Mouse (Mus musculus): Measurements from ENCODE around the gene Agpat4. TPM values are rescaled to one million over a fixed set of nuclear protein-coding genes. Genes with fewer than 3 reads are reported as not detected.

The Agpat4 gene
- total RNA-seq (2014; rRNA removed), result 53.6 and 59.3 TPM in 2 replicates
- 56.6 and 61.5 TPM in 2 replicates for polyA plus RNA-seq (2015; fragmentation: Nextera tagmentation; extraction: Ambion mirVana)

GRCm38 (mm10) chr17:12118561-12118925 is at the start of gene Agpat4:
Agpat4 (plus strand) TSS chr17:12118704.
- 0% methylated on average over 13 of the region's 13 CpGs for WGBS
- H3K9ac ChIP-seq (replicated peaks; ENCODE audit: low read length), result peak within 1 kb of the TSS; percentile 61
- no peaks in the 10 kb centered on the region for H3K36me3 ChIP-seq (ENCODE audit: insufficient read depth, low read length)
- DNase-seq (ENCODE audit: low spot score) (peak; percentile 56), ATAC-seq (peak; percentile 73)
- H3K27me3 ChIP-seq (ENCODE audit: insufficient read depth, low read length), result no peaks in the 10 kb centered on the region
- no peak for TF ChIP-seq CTCF (IDR thresholded peaks at IDR 0.05; ENCODE audit: low read depth)
- peak within 1 kb of the TSS; percentile 96 for H3K4me2 ChIP-seq (ENCODE audit: low read depth, low read length)
- peaks cover 17% of the 10 kb centered on the region; the same call in 1 of the 2 replicates for H3K4me1 ChIP-seq (ENCODE audit: insufficient read depth, low read length)
- peak within 1 kb of the TSS; percentile 67 for H3K4me3 ChIP-seq (ENCODE audit: low read length)
- no peaks in the 10 kb centered on the region for H3K9me3 ChIP-seq (ENCODE audit: low read length)
- peak within 1 kb of the TSS; percentile 89 for H3K27ac ChIP-seq

- WGBS, result 55% methylated on average over 2 of the region's 2 CpGs
- Histone ChIP-seq H3K9ac (replicated peaks; ENCODE audit: low read length) (no peak overlapping the region), H3K36me3 (ENCODE audit: insufficient read depth, low read length) (no peaks in the 10 kb centered on the region), H3K4me3 (ENCODE audit: low read length) (no peak overlapping the region), H3K27me3 (ENCODE audit: insufficient read depth, low read length) (no peaks in the 10 kb centered on the region), H3K4me2 (ENCODE audit: low read depth, low read length) (no peak overlapping the region), H3K4me1 (ENCODE audit: insufficient read depth, low read length) (no peaks in the 10 kb centered on the region), H3K9me3 (ENCODE audit: low read length) (no peaks in the 10 kb centered on the region), H3K27ac (no peak overlapping the region)
- no peak for TF ChIP-seq CTCF (IDR thresholded peaks at IDR 0.05; ENCODE audit: low read depth)
- ATAC-seq (no peak), DNase-seq (ENCODE audit: low spot score) (no peak)
Observed at GRCm38 (mm10) chr17:12076816-12077215, 41.7 kb upstream of the Agpat4 start.

GRCm38 (mm10) chr17:12080656-12081495 is 37.6 kb upstream of the Agpat4 start:
- no peak overlapping the region for H3K4me3 ChIP-seq (ENCODE audit: low read length)
- DNase-seq (ENCODE audit: low spot score) (no peak), ATAC-seq (no peak)
- H3K36me3 ChIP-seq (ENCODE audit: insufficient read depth, low read length), result no peaks in the 10 kb centered on the region
- TF ChIP-seq CTCF (IDR thresholded peaks at IDR 0.05; ENCODE audit: low read depth), result no peak
- H3K9ac ChIP-seq (replicated peaks; ENCODE audit: low read length), result no peak overlapping the region
- no peaks in the 10 kb centered on the region for H3K27me3 ChIP-seq (ENCODE audit: insufficient read depth, low read length)
- H3K4me1 ChIP-seq (ENCODE audit: insufficient read depth, low read length), result no peaks in the 10 kb centered on the region
- H3K9me3 ChIP-seq (ENCODE audit: low read length), result no peaks in the 10 kb centered on the region
- WGBS, result 49% methylated on average over 20 of the region's 20 CpGs
- H3K27ac ChIP-seq, result no peak overlapping the region
- no peak overlapping the region for H3K4me2 ChIP-seq (ENCODE audit: low read depth, low read length)

GRCm38 (mm10) chr17:12082201-12082600 is 36.3 kb upstream of the Agpat4 start:
- H3K27me3 ChIP-seq (ENCODE audit: insufficient read depth, low read length), result no peaks in the 10 kb centered on the region
- TF ChIP-seq CTCF (IDR thresholded peaks at IDR 0.05; ENCODE audit: low read depth), result no peak
- WGBS, result 88% methylated on average over 5 of the region's 5 CpGs
- ATAC-seq, result no peak
- no peak overlapping the region for H3K27ac ChIP-seq
- no peaks in the 10 kb centered on the region for H3K4me1 ChIP-seq (ENCODE audit: insufficient read depth, low read length)
- H3K36me3 ChIP-seq (ENCODE audit: insufficient read depth, low read length), result no peaks in the 10 kb centered on the region
- no peaks in the 10 kb centered on the region for H3K9me3 ChIP-seq (ENCODE audit: low read length)
- H3K9ac ChIP-seq (replicated peaks; ENCODE audit: low read length), result no peak overlapping the region
- H3K4me3 ChIP-seq (ENCODE audit: low read length), result no peak overlapping the region
- H3K4me2 ChIP-seq (ENCODE audit: low read depth, low read length), result no peak overlapping the region
- no peak for DNase-seq (ENCODE audit: low spot score)

- H3K36me3 ChIP-seq (ENCODE audit: insufficient read depth, low read length), result no peaks in the 10 kb centered on the region
- DNase-seq (ENCODE audit: low spot score), result peak; percentile 51
- ATAC-seq, result peak; percentile 67
- H3K4me3 ChIP-seq (ENCODE audit: low read length), result no peak overlapping the region
- H3K4me2 ChIP-seq (ENCODE audit: low read depth, low read length), result no peak overlapping the region
- no peak for TF ChIP-seq CTCF (IDR thresholded peaks at IDR 0.05; ENCODE audit: low read depth)
- WGBS, result 41% methylated on average over 5 of the region's 5 CpGs
- no peaks in the 10 kb centered on the region for H3K9me3 ChIP-seq (ENCODE audit: low read length)
- no peaks in the 10 kb centered on the region for H3K4me1 ChIP-seq (ENCODE audit: insufficient read depth, low read length)
- no peak overlapping the region for H3K9ac ChIP-seq (replicated peaks; ENCODE audit: low read length)
- H3K27ac ChIP-seq, result no peak overlapping the region
- no peaks in the 10 kb centered on the region for H3K27me3 ChIP-seq (ENCODE audit: insufficient read depth, low read length)
Observed at GRCm38 (mm10) chr17:12090261-12090927, 28.1 kb upstream of the Agpat4 start.

- WGBS, result 47% methylated on average over 6 of the region's 6 CpGs
- DNase-seq (ENCODE audit: low spot score) (peak; percentile 51), ATAC-seq (peak; percentile 71)
- Histone ChIP-seq H3K4me2 (ENCODE audit: low read depth, low read length) (no peak overlapping the region), H3K9me3 (ENCODE audit: low read length) (no peaks in the 10 kb centered on the region), H3K4me3 (ENCODE audit: low read length) (no peak overlapping the region), H3K27ac (peak overlapping the region; percentile 45; the same call in 1 of the 2 replicates), H3K4me1 (ENCODE audit: insufficient read depth, low read length) (no peaks in the 10 kb centered on the region), H3K27me3 (ENCODE audit: insufficient read depth, low read length) (no peaks in the 10 kb centered on the region), H3K9ac (replicated peaks; ENCODE audit: low read length) (no peak overlapping the region), H3K36me3 (ENCODE audit: insufficient read depth, low read length) (no peaks in the 10 kb centered on the region)
- no peak for TF ChIP-seq CTCF (IDR thresholded peaks at IDR 0.05; ENCODE audit: low read depth)
Observed at GRCm38 (mm10) chr17:12092901-12093564, 25.5 kb upstream of the Agpat4 start.

Data from hindbrain, postnatal 0 days (tissue).